Mouse (Mus musculus) brain, adult 10 weeks (tissue): ENCODE results near the gene Cyp3a41a. TPM values are rescaled to one million over a fixed set of nuclear protein-coding genes. Genes with fewer than 3 reads are reported as not detected.

Experiments used
- polyA plus RNA-seq: library from polyadenylated mRNA; stranded (reverse); fragments of 350-450 nt; fragmentation: Illumina TruSeq; extraction: RNeasy Lipid Tissue Mini Kit (QIAGEN cat#74804); gene quantifications from one replicate; pipeline ENCODE4 v1.2.3, GENCODE M21; 2015; ENCODE audit warnings: low read depth, low replicate concordance

The Cyp3a41a gene
- not detected for polyA plus RNA-seq

DNA sequence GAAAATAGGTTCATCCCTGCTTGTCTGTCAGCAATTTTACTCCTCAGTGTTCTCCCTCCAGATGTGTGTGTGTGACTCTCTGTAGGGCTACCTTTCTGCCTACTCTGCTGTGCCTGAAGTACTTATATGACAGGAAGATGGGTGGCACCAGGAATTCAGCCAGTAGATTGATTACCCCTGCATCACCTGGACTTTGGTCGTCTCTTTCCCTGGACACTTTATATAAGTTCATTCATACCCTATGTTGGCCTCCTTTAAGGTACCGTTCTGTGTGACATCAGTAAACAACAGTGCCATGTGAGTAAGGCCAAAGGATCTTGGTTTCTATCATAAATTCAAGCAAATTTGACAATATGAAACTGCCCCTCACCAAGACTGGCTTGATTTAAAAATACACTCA, at the start of gene Cyp3a41a:
Gene Cyp3a41a (minus strand): TSS at position 101 of the 400 bp plus-strand sequence.

Other genes starting within 250 kb of the Cyp3a41a start
- not detected for gene Cyp3a41b, start 135.4 kb downstream of the Cyp3a41a start, polyA plus RNA-seq
- gene Cyp3a44, start 85.7 kb upstream of the Cyp3a41a start, polyA plus RNA-seq: not detected
- 1.2 TPM for gene Cyp3a11, start 159.8 kb upstream of the Cyp3a41a start, polyA plus RNA-seq